Mouse (Mus musculus): ENCODE data around the gene Mypop. TPM values are rescaled to one million over a fixed set of nuclear protein-coding genes. Genes with fewer than 3 reads are reported as not detected.

The Mypop gene
- polyA plus RNA-seq, 1 experiment = 0.02 TPM

DNA sequence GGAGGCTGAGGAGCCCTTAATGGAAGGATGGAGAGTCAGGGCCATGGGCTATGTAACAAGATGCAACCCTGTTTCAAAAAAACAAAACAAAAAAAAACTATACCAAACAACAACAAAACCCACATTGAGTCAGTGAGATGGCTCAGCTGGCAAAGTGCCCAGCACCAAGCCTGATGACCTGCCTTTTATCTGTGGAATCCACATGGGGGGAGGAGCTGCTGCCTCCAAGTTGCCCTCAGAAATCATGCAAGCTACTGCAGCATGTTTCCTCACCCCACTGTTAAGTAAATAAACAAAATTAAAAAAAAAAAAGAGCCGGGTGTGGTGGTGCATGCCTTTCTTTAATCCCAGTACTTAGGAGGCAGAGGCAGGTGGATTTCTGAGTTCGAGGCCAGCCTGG is 4.5 kb upstream of the Mypop start:
- Histone ChIP-seq H3K36me3 (ENCODE audit: control insufficient read depth) (no peaks in the 10 kb centered on the region), H3K9me3 (ENCODE audit: control insufficient read depth, low read length) (no peaks in the 10 kb centered on the region; the same call in 1 of the 2 replicates), H3K27me3 (ENCODE audit: control insufficient read depth) (peaks cover 42% of the 10 kb centered on the region), H3K4me3 (replicated peaks) (no peak overlapping the region), H3K4me1 (ENCODE audit: control insufficient read depth) (peaks cover 16% of the 10 kb centered on the region)
- TF ChIP-seq GATA1 (IDR thresholded peaks at IDR 0.05; ENCODE audit: low read length) (no peak), TAL1 (IDR thresholded peaks at IDR 0.05; ENCODE audit: low read length) (no peak)

DNA sequence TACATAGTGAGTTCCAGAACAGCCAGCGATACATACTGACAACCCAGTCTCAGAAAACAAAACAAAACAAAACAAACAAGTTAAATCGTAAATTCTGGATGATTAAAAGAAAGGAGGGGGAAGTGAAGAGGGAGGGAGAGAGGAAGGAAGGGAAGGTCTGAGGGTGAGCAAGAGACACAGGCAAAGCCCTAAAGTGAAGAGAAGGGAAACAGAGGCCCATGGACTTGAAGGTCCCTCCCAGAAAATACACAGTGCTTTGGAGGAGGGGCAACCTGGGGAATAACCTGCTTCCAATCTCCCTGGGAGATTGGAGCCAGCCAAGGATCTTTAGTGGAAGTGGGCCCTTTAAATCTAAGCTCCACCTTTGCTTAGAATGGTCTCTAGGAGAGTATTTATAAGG is 3.9 kb upstream of the Mypop start, which contains the start of gene Nanos2:
Gene Nanos2 (plus strand): TSS at position 301 of the 400 bp plus-strand sequence.
- no peak for TF ChIP-seq TAL1 (IDR thresholded peaks at IDR 0.05; ENCODE audit: low read length)
- no peak for TF ChIP-seq GATA1 (IDR thresholded peaks at IDR 0.05; ENCODE audit: low read length)
- H3K9me3 ChIP-seq (ENCODE audit: control insufficient read depth, low read length) = peaks cover 1% of the 10 kb centered on the region; the same call in 1 of the 2 replicates
- peaks cover 48% of the 10 kb centered on the region for H3K27me3 ChIP-seq (ENCODE audit: control insufficient read depth)
- H3K4me1 ChIP-seq (ENCODE audit: control insufficient read depth) = peaks cover 22% of the 10 kb centered on the region
- no peaks in the 10 kb centered on the region for H3K36me3 ChIP-seq (ENCODE audit: control insufficient read depth)
- H3K4me3 ChIP-seq (replicated peaks) = no peak within 1 kb of the TSS

DNA sequence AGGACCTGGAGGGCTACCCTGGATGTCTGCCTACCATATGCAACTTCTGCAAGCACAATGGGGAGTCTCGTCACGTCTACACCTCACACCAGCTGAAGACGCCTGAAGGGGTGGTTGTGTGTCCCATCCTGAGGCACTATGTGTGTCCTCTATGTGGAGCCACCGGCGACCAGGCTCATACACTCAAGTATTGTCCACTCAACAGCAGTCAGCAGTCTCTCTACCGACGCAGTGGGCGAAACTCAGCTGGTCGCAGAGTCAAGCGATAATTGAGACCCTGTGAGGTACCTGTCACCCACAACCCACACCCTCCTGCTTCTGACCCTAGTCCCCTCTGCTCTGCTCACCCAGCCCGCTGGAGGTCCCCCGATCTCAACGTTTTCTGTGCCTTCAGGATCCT is 3.3 kb upstream of the Mypop start:
- Histone ChIP-seq H3K36me3 (ENCODE audit: control insufficient read depth) (no peaks in the 10 kb centered on the region), H3K9me3 (ENCODE audit: control insufficient read depth, low read length) (peaks cover 4% of the 10 kb centered on the region; the same call in 1 of the 2 replicates), H3K4me3 (replicated peaks) (no peak overlapping the region), H3K27me3 (ENCODE audit: control insufficient read depth) (peaks cover 54% of the 10 kb centered on the region), H3K4me1 (ENCODE audit: control insufficient read depth) (peaks cover 24% of the 10 kb centered on the region)
- TF ChIP-seq GATA1 (IDR thresholded peaks at IDR 0.05; ENCODE audit: low read length) (no peak), TAL1 (IDR thresholded peaks at IDR 0.05; ENCODE audit: low read length) (no peak)

DNA sequence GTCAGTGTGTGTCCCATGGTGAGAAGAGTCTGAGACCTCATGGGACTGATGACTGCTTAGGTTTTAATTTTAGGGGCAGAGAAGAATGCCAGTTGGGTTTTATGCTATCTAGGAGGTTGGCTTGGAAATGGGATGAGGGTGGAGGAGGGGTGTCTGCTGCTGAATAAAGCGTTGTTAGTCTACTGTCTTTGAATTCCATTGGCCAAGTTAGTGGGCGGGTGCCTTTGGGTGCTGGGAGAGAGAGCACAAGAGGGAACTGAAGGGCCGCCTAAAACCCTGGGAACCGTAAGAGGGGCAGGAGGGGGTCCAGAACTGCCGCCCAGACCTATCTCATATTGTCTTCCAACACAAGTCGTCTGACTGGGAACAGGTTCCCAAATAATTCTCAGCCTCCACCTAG is 2.3 kb upstream of the Mypop start:
- TF ChIP-seq TAL1 (IDR thresholded peaks at IDR 0.05; ENCODE audit: low read length) (no peak), GATA1 (IDR thresholded peaks at IDR 0.05; ENCODE audit: low read length) (no peak)
- Histone ChIP-seq H3K27me3 (ENCODE audit: control insufficient read depth) (peaks cover 65% of the 10 kb centered on the region), H3K36me3 (ENCODE audit: control insufficient read depth) (no peaks in the 10 kb centered on the region), H3K4me1 (ENCODE audit: control insufficient read depth) (peaks cover 24% of the 10 kb centered on the region), H3K9me3 (ENCODE audit: control insufficient read depth, low read length) (peaks cover 4% of the 10 kb centered on the region; the same call in 1 of the 2 replicates), H3K4me3 (replicated peaks) (no peak overlapping the region)

DNA sequence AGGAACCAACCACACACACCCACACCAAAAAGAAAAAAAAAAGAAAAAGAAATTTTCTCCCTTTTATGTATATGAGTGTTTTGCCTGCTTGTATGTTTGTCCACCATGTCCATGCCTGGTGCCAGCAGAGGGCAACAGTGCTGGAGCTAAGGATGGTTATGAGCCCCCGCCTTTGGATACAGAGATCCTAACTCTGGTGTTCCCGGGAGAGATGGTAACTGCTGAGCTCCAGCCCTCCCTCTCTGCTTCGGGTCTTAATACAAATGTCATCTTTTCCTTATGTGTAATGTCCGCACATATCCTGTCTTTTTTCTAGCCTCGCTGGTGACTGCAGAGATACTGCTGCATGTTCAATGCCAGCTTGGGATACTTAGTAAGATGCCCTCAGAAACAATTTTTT is 1.1 kb upstream of the Mypop start:
- H3K27me3 ChIP-seq (ENCODE audit: control insufficient read depth) = peaks cover 68% of the 10 kb centered on the region
- no peak overlapping the region for H3K4me3 ChIP-seq (replicated peaks)
- peaks cover 24% of the 10 kb centered on the region for H3K4me1 ChIP-seq (ENCODE audit: control insufficient read depth)
- H3K9me3 ChIP-seq (ENCODE audit: control insufficient read depth, low read length) = peaks cover 4% of the 10 kb centered on the region; the same call in 1 of the 2 replicates
- no peak for TF ChIP-seq TAL1 (IDR thresholded peaks at IDR 0.05; ENCODE audit: low read length)
- no peak for TF ChIP-seq GATA1 (IDR thresholded peaks at IDR 0.05; ENCODE audit: low read length)
- H3K36me3 ChIP-seq (ENCODE audit: control insufficient read depth) = peaks cover under 1% of the 10 kb centered on the region; the same call in 1 of the 2 replicates

DNA sequence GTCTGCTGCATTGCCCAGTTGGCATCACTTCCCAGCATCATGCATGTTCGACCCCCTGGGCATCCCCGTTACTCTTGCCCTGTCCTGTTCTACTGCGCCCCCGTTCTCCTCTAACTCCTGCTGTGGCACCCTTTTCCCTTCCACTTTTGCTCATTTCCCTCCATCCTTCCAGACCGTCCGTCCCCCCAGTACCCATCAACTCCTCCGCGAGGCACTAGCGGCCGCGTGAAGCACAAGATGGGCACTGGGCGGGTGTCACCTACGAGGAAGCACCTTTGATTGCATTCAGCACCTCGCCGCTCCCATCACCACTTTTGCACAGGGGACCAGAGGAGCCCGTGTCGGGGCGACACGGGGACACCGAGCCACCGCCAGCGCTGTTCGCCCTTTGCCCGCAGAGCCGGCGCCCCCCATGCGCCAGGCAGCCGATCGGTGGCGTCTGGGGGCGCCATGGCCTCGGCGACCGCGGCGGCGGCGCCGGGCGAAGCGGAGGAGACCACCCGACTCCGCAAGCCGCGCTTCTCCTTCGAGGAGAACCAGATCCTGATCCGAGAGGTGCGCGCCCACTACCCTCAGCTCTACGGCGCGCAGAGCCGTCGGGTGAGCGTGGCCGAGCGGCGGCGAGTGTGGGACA is 732 bp downstream of the Mypop start:
- peaks cover 68% of the 10 kb centered on the region for H3K27me3 ChIP-seq (ENCODE audit: control insufficient read depth)
- H3K4me1 ChIP-seq (ENCODE audit: control insufficient read depth) = peaks cover 20% of the 10 kb centered on the region
- peaks cover 4% of the 10 kb centered on the region; the same call in 1 of the 2 replicates for H3K36me3 ChIP-seq (ENCODE audit: control insufficient read depth)
- H3K9me3 ChIP-seq (ENCODE audit: control insufficient read depth, low read length) = peaks cover 4% of the 10 kb centered on the region; the same call in 1 of the 2 replicates
- TF ChIP-seq GATA1 (IDR thresholded peaks at IDR 0.05; ENCODE audit: low read length) (no peak), TAL1 (IDR thresholded peaks at IDR 0.05; ENCODE audit: low read length) (no peak)
- H3K4me3 ChIP-seq (replicated peaks) = peak overlapping the region; percentile 54

DNA sequence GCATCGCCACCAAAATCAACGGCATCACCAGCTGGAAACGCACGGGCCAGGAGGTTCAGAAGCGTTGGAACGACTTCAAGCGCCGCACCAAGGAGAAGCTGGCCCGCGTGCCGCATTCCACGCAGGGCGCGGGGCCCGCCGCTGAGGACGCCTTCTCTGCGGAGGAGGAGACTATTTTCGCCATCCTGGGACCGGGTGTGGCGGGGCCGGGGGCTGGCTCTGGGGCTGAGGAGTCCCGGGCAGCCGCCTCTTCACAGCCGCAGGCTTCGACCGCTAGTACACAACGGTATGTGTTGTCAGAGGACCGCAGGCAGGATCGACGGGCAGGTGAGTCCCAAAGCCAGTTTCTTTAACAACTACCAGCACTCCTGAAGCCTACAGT is 1.2 kb downstream of the Mypop start:
- Histone ChIP-seq H3K9me3 (ENCODE audit: control insufficient read depth, low read length) (peaks cover 4% of the 10 kb centered on the region; the same call in 1 of the 2 replicates), H3K27me3 (ENCODE audit: control insufficient read depth) (peaks cover 68% of the 10 kb centered on the region), H3K36me3 (ENCODE audit: control insufficient read depth) (peaks cover 4% of the 10 kb centered on the region; the same call in 1 of the 2 replicates), H3K4me3 (replicated peaks) (no peak overlapping the region), H3K4me1 (ENCODE audit: control insufficient read depth) (peaks cover 20% of the 10 kb centered on the region)
- TF ChIP-seq TAL1 (IDR thresholded peaks at IDR 0.05; ENCODE audit: low read length) (no peak), GATA1 (IDR thresholded peaks at IDR 0.05; ENCODE audit: low read length) (no peak)

DNA sequence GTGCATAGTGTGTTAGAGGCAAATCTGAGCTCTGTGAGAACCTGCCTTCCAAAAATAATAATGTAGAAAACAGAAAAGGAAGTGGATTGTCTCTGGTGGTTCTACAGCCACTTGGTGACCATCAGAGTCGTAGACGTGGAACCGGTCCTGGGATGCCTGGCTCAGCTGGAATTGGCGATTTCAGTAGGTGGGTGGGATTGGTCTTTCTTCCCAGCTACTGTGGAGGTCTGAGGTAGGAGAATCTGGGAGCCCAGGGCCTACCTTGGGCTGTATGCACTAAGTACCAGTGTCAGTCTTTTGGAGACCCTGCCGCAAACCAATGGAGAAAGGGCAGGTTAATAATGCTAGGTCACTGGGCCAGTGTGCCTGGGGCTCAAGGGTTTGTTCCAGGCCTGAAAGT is 2.0 kb downstream of the Mypop start:
- Histone ChIP-seq H3K27me3 (ENCODE audit: control insufficient read depth) (peaks cover 61% of the 10 kb centered on the region), H3K9me3 (ENCODE audit: control insufficient read depth, low read length) (peaks cover 4% of the 10 kb centered on the region; the same call in 1 of the 2 replicates), H3K36me3 (ENCODE audit: control insufficient read depth) (peaks cover 4% of the 10 kb centered on the region; the same call in 1 of the 2 replicates), H3K4me3 (replicated peaks) (no peak overlapping the region), H3K4me1 (ENCODE audit: control insufficient read depth) (peaks cover 20% of the 10 kb centered on the region)
- TF ChIP-seq GATA1 (IDR thresholded peaks at IDR 0.05; ENCODE audit: low read length) = no peak
- TF ChIP-seq TAL1 (IDR thresholded peaks at IDR 0.05; ENCODE audit: low read length) = no peak

DNA sequence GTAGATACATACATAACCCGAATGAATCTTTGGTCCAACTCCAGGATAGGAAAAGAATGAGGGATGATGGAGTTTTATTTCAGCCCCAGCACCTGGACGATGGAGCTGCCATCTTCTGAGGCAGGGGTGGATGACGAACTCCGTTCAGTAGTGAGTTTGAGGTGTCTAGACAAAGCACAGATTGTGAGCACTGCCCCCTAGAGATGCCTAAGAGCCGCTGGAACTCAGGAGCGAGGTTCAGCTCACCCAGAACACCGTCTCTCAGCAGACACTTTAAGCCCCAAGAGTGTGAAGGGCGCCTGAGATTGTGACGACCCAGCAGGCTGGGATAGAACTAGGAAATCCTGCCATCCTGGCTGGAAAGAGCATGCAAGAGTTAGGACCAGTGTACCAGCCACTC is 7.8 kb downstream of the Mypop start:
- Histone ChIP-seq H3K9me3 (ENCODE audit: control insufficient read depth, low read length) (no peaks in the 10 kb centered on the region), H3K4me3 (replicated peaks) (no peak overlapping the region), H3K4me1 (ENCODE audit: control insufficient read depth) (peaks cover 36% of the 10 kb centered on the region), H3K27me3 (ENCODE audit: control insufficient read depth) (peaks cover 3% of the 10 kb centered on the region), H3K36me3 (ENCODE audit: control insufficient read depth) (peaks cover 4% of the 10 kb centered on the region; the same call in 1 of the 2 replicates)
- TF ChIP-seq TAL1 (IDR thresholded peaks at IDR 0.05; ENCODE audit: low read length) = no peak
- TF ChIP-seq GATA1 (IDR thresholded peaks at IDR 0.05; ENCODE audit: low read length) = no peak

Measured in erythroblast, embryonic 14.5 days (primary cell).